Mouse (Mus musculus) heart, adult 2 months (tissue): ENCODE measurements around the gene Smc3.

Experiments used
- CTCF ChIP-seq: fragments of 200-600 bp; IDR thresholded peaks from 2 replicates; pipeline ENCODE4 v1.8.1; 2022; ENCODE audit warnings: antibody characterized with exemption, mild to moderate bottlenecking, moderate library complexity
- EP300 ChIP-seq: fragments of 200-500 bp; IDR thresholded peaks from 2 replicates; pipeline ENCODE4 v1.6.1; 2011; ENCODE audit warnings: low read depth, low read length, control low read depth; ENCODE audit not compliant: insufficient read depth

- peak; percentile 92 for TF ChIP-seq CTCF
- no peak for TF ChIP-seq EP300
These were observed 21.5 kb upstream of the Smc3 start for GRCm38 (mm10) chr19:53578597-53579252.
